Mouse (Mus musculus): ENCODE results near the gene Hrh1.

- TF ChIP-seq CTCF (IDR thresholded peaks at IDR 0.05; ENCODE audit: insufficient read depth, low read depth, low read length) (no peak), POLR2A (IDR thresholded peaks at IDR 0.05; ENCODE audit: insufficient read depth, low read depth, low read length) (no peak)
Measured at GRCm38 (mm10) chr6:114440788-114441453, 43.2 kb downstream of the Hrh1 start.

Data from olfactory bulb, adult 2 months (tissue).